Mouse (Mus musculus) left cerebral cortex, adult 11 months (tissue): ENCODE data around the gene Gpn2.

Experiments used
- DNase-seq: peaks from one replicate; pipeline ENCODE4 v3.0.0; 2022; ENCODE audit warnings: low spot score

Gpn2 gene

GRCm38 (mm10) chr4:133595538-133595937 lies 11.4 kb downstream of the Gpn2 start:
- no peak for DNase-seq

GRCm38 (mm10) chr4:133596084-133596483 lies 11.9 kb downstream of the Gpn2 start:
- no peak for DNase-seq

GRCm38 (mm10) chr4:133598616-133599015 lies 14.5 kb downstream of the Gpn2 start:
- DNase-seq: no peak

GRCm38 (mm10) chr4:133599116-133599515 lies 15.0 kb downstream of the Gpn2 start:
- DNase-seq: no peak

- DNase-seq: peak; percentile 61
Observed at GRCm38 (mm10) chr4:133599571-133600073, 15.5 kb downstream of the Gpn2 start.

- no peak for DNase-seq
Observed at GRCm38 (mm10) chr4:133600306-133600705, 16.1 kb downstream of the Gpn2 start.

GRCm38 (mm10) chr4:133601721-133602218 lies 17.6 kb downstream of the Gpn2 start, which contains the start of gene Sfn:
Gene Sfn, minus strand, starts transcription at chr4:133602168.
- no peak for DNase-seq

GRCm38 (mm10) chr4:133603056-133603455 lies 18.9 kb downstream of the Gpn2 start:
- no peak for DNase-seq

GRCm38 (mm10) chr4:133604175-133604574 lies 20.0 kb downstream of the Gpn2 start:
- no peak for DNase-seq

- DNase-seq: no peak
Observed at GRCm38 (mm10) chr4:133604856-133605255, 20.7 kb downstream of the Gpn2 start.

GRCm38 (mm10) chr4:133605330-133605729 lies 21.2 kb downstream of the Gpn2 start:
- no peak for DNase-seq

GRCm38 (mm10) chr4:133607284-133607683 lies 23.1 kb downstream of the Gpn2 start:
- DNase-seq: no peak

GRCm38 (mm10) chr4:133609719-133610118 lies 25.6 kb downstream of the Gpn2 start:
- peak; percentile 50 for DNase-seq

GRCm38 (mm10) chr4:133611815-133612214 lies 27.7 kb downstream of the Gpn2 start:
- DNase-seq: no peak

GRCm38 (mm10) chr4:133612416-133612815 lies 28.3 kb downstream of the Gpn2 start:
- DNase-seq: no peak

GRCm38 (mm10) chr4:133613026-133613425 lies 28.9 kb downstream of the Gpn2 start:
- DNase-seq: no peak

GRCm38 (mm10) chr4:133613867-133614266 lies 29.7 kb downstream of the Gpn2 start:
- no peak for DNase-seq

- DNase-seq: peak; percentile 68
Observed at GRCm38 (mm10) chr4:133614274-133614761, 30.2 kb downstream of the Gpn2 start.

GRCm38 (mm10) chr4:133615416-133615815 lies 31.3 kb downstream of the Gpn2 start:
- no peak for DNase-seq

GRCm38 (mm10) chr4:133617936-133618335 lies 33.8 kb downstream of the Gpn2 start:
- DNase-seq: no peak

- no peak for DNase-seq
Observed at GRCm38 (mm10) chr4:133619473-133620136, 35.4 kb downstream of the Gpn2 start.

- no peak for DNase-seq
Observed at GRCm38 (mm10) chr4:133620668-133621067, 36.5 kb downstream of the Gpn2 start.

- DNase-seq: no peak
Observed at GRCm38 (mm10) chr4:133622161-133622695, 38.1 kb downstream of the Gpn2 start.
